Mouse (Mus musculus) lung, embryonic 14.5 days (tissue): ENCODE measurements around the gene Olfr648. TPM values are rescaled to one million over a fixed set of nuclear protein-coding genes. Genes with fewer than 3 reads are reported as not detected.

ENCODE experiments used
- ATAC-seq: fragments of 200-750 bp; cut with Nextera tagmentation; 2 replicates; pipeline ENCODE4 v1.8.0; 2017; ENCODE audit warnings: mild to moderate bottlenecking, moderate TSS enrichment, moderate library complexity; ENCODE audit not compliant: insufficient read depth
- DNase-seq: peaks from one replicate; pipeline ENCODE4 v3.0.0-alpha.2; 2015
- H3K27ac ChIP-seq: fragments of 300-500 bp; sonication (generic); 2 replicates; pipeline ENCODE4 v1.5.1; 2014; ENCODE audit warnings: low read depth, mild to moderate bottlenecking, moderate library complexity
- H3K27me3 ChIP-seq: fragments of 300-500 bp; sonication (generic); 2 replicates; pipeline ENCODE4 v1.6.1; 2014; ENCODE audit warnings: low read length, control low read depth; ENCODE audit not compliant: insufficient read depth
- H3K36me3 ChIP-seq: fragments of 300-500 bp; sonication (generic); 2 replicates; pipeline ENCODE4 v1.6.1; 2014; ENCODE audit warnings: control low read depth; ENCODE audit not compliant: insufficient read depth
- H3K4me1 ChIP-seq: fragments of 300-500 bp; sonication (generic); 2 replicates; pipeline ENCODE4 v1.6.1; 2014; ENCODE audit warnings: antibody characterized with exemption, control low read depth; ENCODE audit not compliant: insufficient read depth
- H3K4me2 ChIP-seq: fragments of 300-500 bp; sonication (generic); 2 replicates; pipeline ENCODE4 v1.6.1; 2014; ENCODE audit warnings: mild to moderate bottlenecking
- H3K4me3 ChIP-seq: fragments of 300-500 bp; sonication (generic); 2 replicates; pipeline ENCODE4 v1.5.1; 2014; ENCODE audit warnings: low read depth, low read length
- H3K9ac ChIP-seq: fragments of 300-500 bp; sonication (generic); 2 replicates; pipeline ENCODE4 v1.6.1; 2014
- H3K9me3 ChIP-seq: fragments of 300-500 bp; sonication (generic); 2 replicates; pipeline ENCODE4 v1.6.1; 2016; ENCODE audit warnings: low read depth, low read length, control low read depth
- CTCF ChIP-seq: IDR thresholded peaks from 2 replicates; pipeline ENCODE4 v1.5.1; 2016; ENCODE audit warnings: antibody characterized with exemption, low read depth
- WGBS: fragments of 180-500 bp; shearing (Covaris S2); extraction: QIAGEN DNeasy Blood & Tissue Kit; methylation state at CpG from one replicate; pipeline ENCODE4 v1.1.7; 2014; 5-methylcytosine and 5-hydroxymethylcytosine counted together
- polyA plus RNA-seq: library from polyadenylated mRNA; unstranded; fragments of >200 nt; fragmentation: Nextera tagmentation; extraction: Ambion mirVana; gene quantifications from 2 replicates; pipeline ENCODE4 v1.2.1, GENCODE M21; 2014

The Olfr648 gene
- polyA plus RNA-seq, 1 experiment from 2014 or later: 0.32 TPM

DNA sequence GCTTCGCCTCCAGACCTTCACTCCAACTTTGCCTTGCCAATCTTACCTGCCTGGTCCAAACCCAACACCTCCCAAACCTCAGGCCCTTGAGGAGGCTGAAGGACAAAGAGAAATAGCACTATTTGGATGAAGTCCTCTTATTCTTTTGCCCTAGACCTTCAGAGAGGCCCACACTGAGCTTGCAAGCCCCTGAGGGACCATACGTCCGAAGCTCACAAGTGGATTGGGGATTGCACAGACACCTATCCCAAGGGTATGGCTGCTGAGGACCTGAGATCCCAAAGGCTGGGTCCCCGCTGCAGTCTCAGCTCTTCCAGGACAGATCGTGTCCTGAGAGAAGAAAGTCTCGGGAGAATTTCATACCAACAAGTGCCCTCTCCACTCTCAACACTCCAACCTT lies 12.7 kb upstream of the Olfr648 start, which contains the start of gene Olfr649:
Gene Olfr649, minus strand, starts transcription at position 101 of the 400 bp plus-strand sequence.
- WGBS: 76% methylated on average over 6 of the region's 6 CpGs

GRCm38 (mm10) chr7:104191275-104191674 lies 8.1 kb upstream of the Olfr648 start:
- H3K4me3 ChIP-seq: no peak overlapping the region
- ATAC-seq: no peak
- DNase-seq: no peak
- no peak overlapping the region for H3K9ac ChIP-seq
- no peaks in the 10 kb centered on the region for H3K4me1 ChIP-seq
- no peaks in the 10 kb centered on the region for H3K36me3 ChIP-seq
- H3K27me3 ChIP-seq: no peaks in the 10 kb centered on the region
- H3K27ac ChIP-seq: no peak overlapping the region
- WGBS: 55% methylated on average over 9 of the region's 9 CpGs
- TF ChIP-seq CTCF: no peak
- H3K9me3 ChIP-seq: no peaks in the 10 kb centered on the region
- H3K4me2 ChIP-seq: no peak overlapping the region

More for the DNA sequence above, 12.7 kb upstream of the Olfr648 start, which contains the start of gene Olfr649:
- H3K9me3 ChIP-seq: no peaks in the 10 kb centered on the region
- DNase-seq (no peak), ATAC-seq (no peak)
- H3K4me1 ChIP-seq: no peaks in the 10 kb centered on the region
- H3K27ac ChIP-seq: no peak within 1 kb of the TSS
- H3K36me3 ChIP-seq: no peaks in the 10 kb centered on the region
- H3K27me3 ChIP-seq: no peaks in the 10 kb centered on the region
- no peak within 1 kb of the TSS for H3K4me3 ChIP-seq
- H3K9ac ChIP-seq: no peak within 1 kb of the TSS
- H3K4me2 ChIP-seq: no peak within 1 kb of the TSS
- no peak for TF ChIP-seq CTCF

DNA sequence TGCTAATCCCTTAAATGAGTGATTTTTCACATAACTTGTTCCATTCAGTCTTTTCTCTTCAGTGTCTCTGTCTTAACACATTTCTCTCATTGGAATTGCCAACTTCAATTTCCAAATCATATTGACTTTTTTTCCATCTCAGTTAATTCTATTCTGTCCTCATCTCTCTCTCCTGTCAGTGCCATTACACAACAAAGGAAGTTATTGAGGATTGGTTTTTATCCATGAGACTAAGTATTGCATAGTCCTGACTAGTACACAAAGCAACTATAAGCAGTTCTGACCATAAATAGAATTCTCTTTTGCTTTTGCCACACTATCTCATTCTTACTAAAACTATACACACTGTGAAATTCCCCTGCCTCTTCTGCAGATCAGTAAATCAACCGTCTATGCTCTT lies 4.1 kb downstream of the Olfr648 start:
- Histone ChIP-seq H3K9ac (no peak overlapping the region), H3K36me3 (no peaks in the 10 kb centered on the region), H3K4me2 (no peak overlapping the region), H3K4me1 (no peaks in the 10 kb centered on the region), H3K4me3 (no peak overlapping the region), H3K9me3 (no peaks in the 10 kb centered on the region), H3K27me3 (no peaks in the 10 kb centered on the region), H3K27ac (no peak overlapping the region)
- 75% methylated on average over 1 of the region's 1 CpGs for WGBS
- no peak for TF ChIP-seq CTCF
- ATAC-seq (no peak), DNase-seq (no peak)

DNA sequence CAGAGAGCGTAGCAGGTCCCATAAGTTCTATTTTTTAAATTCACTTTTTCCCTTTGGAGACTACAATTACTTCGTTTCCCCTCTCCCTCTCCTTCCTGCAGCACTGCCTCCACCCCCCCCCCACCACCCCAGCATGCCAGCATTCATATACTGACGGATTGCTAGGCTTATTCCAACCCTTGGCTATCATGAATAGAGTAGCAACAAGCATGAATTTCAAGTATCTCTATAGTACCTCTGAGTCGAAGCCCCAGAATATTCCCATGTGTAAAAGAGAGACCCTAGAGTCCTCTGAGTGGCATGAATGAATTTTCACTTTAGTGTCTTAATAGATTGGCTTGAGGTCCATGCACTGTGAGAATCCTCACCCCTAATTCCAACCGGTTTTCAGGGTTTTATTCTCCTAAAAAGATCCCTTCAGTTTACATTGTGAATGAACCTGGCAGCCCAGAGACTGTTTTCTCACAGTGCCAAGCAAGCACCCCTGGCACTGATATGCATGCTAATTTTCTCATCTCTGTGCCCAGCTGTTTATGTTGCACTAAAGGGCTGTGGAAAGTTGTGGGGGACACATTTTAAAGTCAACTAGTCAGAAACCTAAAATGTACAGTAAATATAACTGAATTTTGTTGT lies 4.7 kb downstream of the Olfr648 start:
- Histone ChIP-seq H3K27me3 (no peaks in the 10 kb centered on the region), H3K27ac (no peak overlapping the region), H3K36me3 (no peaks in the 10 kb centered on the region), H3K4me3 (no peak overlapping the region), H3K4me1 (no peaks in the 10 kb centered on the region), H3K9ac (no peak overlapping the region), H3K4me2 (no peak overlapping the region), H3K9me3 (no peaks in the 10 kb centered on the region)
- TF ChIP-seq CTCF: no peak
- 66% methylated on average over 5 of the region's 5 CpGs for WGBS
- DNase-seq (no peak), ATAC-seq (no peak)

DNA sequence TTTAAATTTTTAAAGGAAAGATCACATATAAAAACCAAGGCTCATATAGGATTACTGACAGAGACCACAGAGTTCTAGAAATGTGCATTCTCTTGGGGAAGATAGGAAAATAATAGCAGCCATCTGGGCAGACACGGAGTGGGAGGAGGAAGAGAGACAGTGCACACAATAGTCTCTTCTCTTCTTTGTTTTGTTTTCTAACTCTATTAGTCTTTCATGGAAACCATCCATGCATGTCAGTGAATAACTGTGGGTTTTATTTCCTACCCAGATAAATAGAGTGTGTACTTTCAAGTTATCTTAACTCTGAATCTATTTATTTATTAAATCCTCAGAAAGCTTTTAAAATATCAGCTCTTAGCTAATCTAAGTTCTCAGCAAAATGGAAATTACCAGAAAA lies 8.1 kb downstream of the Olfr648 start:
- WGBS: 60% methylated on average over 1 of the region's 1 CpGs
- no peak for ATAC-seq
- no peak overlapping the region for H3K9ac ChIP-seq
- no peak for DNase-seq
- no peak for TF ChIP-seq CTCF
- no peaks in the 10 kb centered on the region for H3K36me3 ChIP-seq
- no peaks in the 10 kb centered on the region for H3K4me1 ChIP-seq
- H3K9me3 ChIP-seq: no peaks in the 10 kb centered on the region
- no peak overlapping the region for H3K4me2 ChIP-seq
- no peaks in the 10 kb centered on the region for H3K27me3 ChIP-seq
- no peak overlapping the region for H3K4me3 ChIP-seq
- no peak overlapping the region for H3K27ac ChIP-seq

DNA sequence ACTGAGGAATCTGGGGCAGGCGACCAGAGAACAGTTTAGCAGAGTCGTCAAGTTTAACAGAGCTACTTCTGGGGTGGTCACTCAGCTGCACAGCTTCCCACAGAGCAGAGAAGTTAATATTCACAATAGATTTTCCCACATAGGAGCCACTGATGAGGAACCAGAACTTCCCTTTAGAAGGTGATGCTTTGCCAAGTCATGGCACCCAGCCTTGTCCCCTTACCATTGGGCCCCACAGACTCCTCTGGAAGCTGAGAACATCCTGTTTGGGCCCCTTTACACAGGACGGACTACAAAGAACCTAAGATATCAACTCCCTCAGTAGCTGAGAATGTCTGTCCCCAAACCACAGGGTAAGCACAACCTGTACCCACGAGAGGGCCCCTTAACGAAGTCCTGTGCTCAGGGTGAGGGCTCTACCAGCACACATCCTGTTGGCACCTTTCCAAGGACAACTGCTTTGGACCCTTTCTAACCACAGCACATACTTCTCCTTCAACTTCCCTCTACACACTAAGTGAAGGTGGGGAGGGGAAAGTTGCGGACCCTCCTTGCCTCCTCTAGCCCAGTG lies 13.5 kb downstream of the Olfr648 start:
- H3K27ac ChIP-seq: no peak overlapping the region
- H3K4me1 ChIP-seq: no peaks in the 10 kb centered on the region
- no peak for TF ChIP-seq CTCF
- H3K27me3 ChIP-seq: no peaks in the 10 kb centered on the region
- no peaks in the 10 kb centered on the region for H3K36me3 ChIP-seq
- WGBS: 57% methylated on average over 6 of the region's 6 CpGs
- H3K9me3 ChIP-seq: no peaks in the 10 kb centered on the region
- no peak overlapping the region for H3K4me3 ChIP-seq
- no peak overlapping the region for H3K9ac ChIP-seq
- H3K4me2 ChIP-seq: no peak overlapping the region
- ATAC-seq (peak; percentile 28; the same call in 1 of the 2 replicates), DNase-seq (peak; percentile 16)

DNA sequence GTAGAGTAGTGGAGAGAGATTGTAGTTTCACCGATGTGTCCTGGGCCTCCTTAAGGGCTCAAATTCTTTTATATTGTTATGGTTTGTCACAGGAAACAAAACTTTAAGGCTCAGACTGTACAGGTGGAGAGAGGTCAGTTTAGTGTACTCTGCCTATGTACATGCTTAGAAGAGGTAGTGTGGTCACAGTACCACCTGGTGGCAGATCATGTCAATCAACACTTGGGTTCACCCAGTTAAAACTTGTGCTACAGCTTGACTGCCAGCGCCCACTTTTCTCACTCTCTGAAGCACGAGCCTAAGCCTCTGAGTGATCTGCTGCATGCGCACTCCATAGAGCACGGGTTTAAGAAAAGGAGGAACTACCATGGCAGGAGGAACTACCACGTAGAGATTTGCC lies 16.1 kb downstream of the Olfr648 start:
- DNase-seq (no peak), ATAC-seq (no peak)
- Histone ChIP-seq H3K9me3 (no peaks in the 10 kb centered on the region), H3K36me3 (no peaks in the 10 kb centered on the region), H3K9ac (no peak overlapping the region), H3K4me1 (no peaks in the 10 kb centered on the region), H3K27me3 (no peaks in the 10 kb centered on the region), H3K27ac (no peak overlapping the region), H3K4me2 (no peak overlapping the region), H3K4me3 (no peak overlapping the region)
- TF ChIP-seq CTCF: 0 out of 2 replicates have a peak, but pooled peaks have one; percentile 23
- WGBS: 72% methylated on average over 6 of the region's 6 CpGs
